Mouse (Mus musculus): ENCODE results near the gene Zfp429.
"Not testable (repeated sequence)": the region's sequence is repeated elsewhere in the genome, so short reads cannot be mapped to it uniquely, and the experiment has no call there.

Zfp429 gene

DNA sequence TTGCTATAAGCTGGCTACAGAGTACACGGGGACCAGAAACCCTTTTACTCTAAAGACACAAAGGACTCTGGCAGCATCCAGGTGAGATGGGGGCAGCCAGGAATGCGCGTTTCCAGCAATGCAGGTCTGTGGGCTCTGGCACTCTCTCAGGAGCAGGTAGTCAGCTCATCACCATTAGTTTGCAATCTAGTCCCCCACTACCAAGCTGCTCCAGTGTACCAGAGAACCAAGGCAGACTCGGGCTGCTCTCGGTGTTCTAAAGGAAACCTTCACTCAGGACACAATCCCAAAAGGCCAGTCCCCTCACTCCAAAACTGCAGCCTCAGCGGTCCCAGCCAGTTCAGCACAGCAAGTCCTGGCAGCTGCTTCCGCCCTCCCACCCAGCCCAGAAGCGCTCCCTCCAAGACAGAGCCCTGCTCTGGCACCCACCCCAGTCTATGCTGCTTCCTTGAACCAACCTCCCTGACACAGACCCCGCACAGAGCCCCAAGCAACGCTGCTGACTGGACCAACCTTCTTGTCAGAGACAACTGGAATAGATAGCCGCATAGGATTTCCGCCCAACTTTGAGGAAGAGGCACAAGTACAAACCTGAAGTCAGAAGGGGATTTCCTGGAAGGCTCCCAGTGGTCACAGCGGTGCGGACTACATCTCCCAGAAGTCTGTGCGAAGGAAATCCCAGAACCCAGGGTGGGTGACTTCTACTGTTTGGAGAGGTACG, at the start of gene Zfp429:
Gene Zfp429 (minus strand): TSS at position 637 of the 721 bp plus-strand sequence.
- in situ Hi-C loops (cut with MseI, MboI), result not testable (repeated sequence)

DNA sequence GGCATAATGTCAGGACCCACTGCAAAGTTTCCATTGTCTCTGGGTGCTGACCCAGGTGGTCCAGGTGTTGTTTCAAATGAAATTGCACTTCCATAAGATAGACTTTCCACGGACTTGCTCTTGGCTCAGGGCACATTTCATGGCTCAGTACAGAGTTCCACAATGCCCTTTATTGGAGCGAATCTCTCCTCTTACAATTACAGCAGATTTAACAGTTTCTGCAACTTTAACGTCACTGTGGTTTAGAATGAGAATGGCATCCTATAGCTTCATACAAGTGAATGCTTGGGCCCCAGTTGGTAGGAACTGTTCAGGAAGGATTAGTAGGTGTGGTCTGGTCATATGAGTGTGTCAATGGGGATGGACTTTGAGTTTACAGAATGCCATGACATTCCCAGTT, 37.5 kb upstream of the Zfp429 start:
- in situ Hi-C loops (cut with MseI, MboI), result not testable (repeated sequence)

DNA sequence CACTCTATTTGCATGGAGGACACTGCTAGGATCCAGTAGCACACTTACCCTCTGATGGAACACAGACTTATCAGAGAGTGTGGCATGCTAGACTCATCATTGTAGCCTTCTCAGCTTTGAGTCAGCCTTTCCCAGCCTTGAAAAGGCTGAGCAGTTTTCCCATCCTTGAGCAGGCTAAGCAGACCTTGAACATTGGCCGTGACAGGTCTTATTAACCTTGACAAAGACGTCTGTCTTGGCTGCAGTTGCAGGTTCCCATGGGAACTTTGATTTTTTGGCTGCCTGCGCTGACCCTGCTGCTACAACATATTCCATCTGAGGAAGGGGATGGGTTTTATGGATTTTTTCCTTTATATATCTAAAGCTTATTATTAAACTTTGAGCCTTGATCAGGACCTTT, 28.5 kb upstream of the Zfp429 start:
- in situ Hi-C loops (cut with MseI, MboI), result no loop called here

DNA sequence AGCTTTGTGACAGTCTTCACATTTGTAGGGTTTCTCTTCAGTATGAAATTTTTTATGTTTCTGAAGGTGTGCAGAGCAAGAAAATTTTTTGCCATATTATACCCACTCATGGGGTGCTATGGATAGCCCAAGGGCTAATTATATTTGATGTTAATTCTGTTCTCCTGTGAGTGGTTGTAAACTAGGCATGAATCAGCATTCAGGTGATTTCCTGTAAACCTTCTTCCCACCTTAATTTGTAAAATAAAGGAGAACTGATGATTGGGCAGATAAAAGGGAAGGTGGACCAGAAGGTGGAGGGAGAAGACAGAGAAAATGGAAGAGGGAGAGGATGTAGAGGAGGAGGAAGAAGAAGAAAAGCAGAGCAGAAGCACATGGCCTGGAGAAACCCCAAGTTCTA, 26.1 kb upstream of the Zfp429 start:
- in situ Hi-C loops (cut with MseI, MboI), result not testable (repeated sequence)

DNA sequence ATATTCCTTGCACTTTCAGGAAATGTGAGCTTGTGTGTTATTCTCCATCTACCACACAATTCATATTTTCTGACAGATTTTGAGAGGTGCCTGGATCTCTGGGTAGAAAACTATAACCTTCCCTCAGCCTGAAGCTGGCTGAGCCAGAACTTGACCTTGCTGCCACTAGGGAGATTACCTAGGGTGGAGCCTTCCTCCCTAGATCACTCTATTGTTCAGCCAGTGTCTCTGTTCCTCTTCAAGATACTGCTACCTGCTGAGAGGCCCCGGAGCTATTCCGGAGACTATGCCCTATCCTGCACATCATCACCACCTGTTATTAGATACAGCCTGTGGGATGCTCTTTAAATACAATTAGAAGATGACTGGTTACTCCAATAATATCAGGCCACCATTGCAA, 22.9 kb upstream of the Zfp429 start:
- in situ Hi-C loops (cut with MseI, MboI), result not testable (repeated sequence)

DNA sequence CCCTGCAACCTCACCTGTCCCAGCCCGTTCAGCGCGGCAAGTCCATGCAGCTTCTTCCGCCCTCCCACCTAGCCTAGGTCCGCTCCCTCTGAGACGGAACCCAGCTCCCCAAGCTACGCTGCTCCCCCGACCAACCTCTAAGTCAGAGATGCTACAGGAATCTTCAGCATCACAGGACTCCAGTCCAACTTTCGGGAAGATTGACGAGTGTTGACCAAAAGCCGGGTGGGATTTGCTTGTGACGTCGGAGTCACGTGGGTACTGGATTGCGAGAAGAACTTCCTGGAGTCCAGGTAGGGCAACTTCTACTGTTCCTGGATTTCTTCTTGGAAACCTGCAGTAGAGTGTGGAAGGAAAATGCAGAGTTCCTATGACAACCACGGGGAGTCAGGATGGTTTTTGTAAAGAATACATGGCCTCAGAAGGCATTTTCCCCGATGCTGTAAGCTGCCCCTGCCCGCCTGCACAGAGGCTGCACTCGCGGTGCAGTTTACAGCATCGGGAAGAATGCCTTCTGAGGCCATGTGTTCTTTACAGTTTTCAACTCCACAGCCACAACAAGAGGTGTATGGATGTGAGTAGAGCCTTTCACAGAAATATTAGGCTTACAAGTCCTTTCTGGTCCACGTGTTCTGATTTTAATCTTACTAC, 21.7 kb upstream of the Zfp429 start, which contains the start of gene Zfp459:
Gene Zfp459 (minus strand): TSS at position 212 of the 651 bp plus-strand sequence.
- in situ Hi-C loops (cut with MseI, MboI), result no loop called here

DNA sequence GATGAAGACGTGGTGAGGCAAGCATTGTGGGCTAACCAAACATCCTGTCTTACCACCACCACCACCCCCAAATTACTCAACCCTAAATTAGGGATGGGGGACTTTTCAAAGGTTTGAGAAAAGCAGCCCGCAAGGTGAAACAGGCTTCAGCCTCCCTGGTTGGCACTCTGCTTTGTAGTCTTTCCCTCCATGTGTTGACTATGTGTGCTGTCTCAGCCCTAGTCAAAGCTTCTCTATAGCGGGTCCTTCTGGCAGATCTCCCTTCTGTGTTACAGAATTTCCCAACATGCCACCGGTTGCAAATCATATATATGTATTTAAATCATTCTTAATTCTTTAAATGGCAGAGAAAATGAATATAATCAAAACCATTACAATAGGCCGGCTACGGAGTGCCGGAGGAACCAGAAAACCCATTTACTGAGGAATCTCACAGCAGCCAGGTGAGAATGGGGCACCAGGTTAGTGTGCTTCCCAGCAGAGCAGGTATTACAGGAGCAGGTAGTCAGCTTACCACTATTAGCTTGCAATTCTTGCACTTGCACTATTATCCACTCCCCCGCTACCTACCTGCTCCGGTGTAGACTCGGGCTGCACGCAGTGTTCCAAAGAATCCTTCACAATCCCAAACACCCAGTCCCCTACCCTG, 21.1 kb upstream of the Zfp429 start:
- in situ Hi-C loops (cut with MseI, MboI), result no loop called here

DNA sequence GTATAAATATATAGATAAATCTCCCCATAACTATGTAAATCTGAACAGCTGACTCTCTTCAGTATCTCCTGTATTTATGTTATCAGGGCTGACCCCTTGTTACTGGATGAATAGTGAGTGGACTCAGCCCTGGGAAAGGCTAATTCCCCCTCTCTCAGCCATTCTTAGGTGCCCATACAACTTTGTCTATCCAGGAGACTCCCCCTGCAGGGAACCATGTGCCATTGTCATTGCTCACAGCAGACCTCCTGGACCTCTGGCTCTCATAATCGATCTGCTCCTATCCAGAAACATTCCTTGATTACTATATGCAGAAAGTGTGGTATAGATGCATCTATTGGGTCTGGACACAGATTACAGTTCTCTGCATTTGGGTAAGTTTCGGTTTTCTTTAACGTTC, 17.2 kb upstream of the Zfp429 start:
- in situ Hi-C loops (cut with MseI, MboI), result no loop called here

DNA sequence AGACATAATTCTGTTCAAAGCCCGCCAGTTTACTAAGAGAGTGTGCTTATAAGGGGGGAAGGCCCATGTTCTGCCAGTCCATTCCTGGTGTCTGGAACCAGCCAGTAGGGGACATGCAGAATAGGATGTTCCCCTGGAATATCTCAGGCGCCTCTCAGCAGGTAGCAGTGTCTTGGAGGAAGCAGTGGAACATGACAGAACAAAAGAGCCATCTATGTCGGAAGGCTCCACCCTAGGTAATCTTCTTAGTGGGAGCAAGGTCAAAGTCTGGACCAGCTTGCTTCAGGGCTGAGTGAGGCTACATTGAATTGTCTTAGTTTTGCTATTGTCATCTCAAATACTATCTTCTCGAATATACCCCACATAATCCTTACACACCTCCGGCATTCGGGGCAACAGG, 16.1 kb upstream of the Zfp429 start:
- in situ Hi-C loops (cut with MseI, MboI), result no loop called here

DNA sequence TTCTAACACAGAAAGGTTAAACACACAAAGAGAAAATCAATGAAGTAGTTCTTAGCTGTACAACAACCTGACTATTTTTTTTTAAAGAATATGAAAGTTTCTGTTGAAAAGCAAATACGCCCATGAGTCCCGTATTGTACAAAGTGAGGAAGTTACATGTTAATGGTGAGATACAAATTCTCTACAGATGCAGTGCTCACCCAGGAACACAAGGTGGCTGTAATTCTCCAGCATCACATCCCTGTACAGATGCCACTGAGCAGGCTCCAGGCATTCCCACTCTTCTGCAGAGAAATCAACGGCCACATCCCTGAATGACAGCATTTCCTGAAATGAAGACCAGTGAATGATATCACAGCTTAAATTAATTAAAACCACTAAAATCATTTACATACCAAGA, 14.0 kb upstream of the Zfp429 start:
- in situ Hi-C loops (cut with MseI, MboI), result not testable (repeated sequence)

DNA sequence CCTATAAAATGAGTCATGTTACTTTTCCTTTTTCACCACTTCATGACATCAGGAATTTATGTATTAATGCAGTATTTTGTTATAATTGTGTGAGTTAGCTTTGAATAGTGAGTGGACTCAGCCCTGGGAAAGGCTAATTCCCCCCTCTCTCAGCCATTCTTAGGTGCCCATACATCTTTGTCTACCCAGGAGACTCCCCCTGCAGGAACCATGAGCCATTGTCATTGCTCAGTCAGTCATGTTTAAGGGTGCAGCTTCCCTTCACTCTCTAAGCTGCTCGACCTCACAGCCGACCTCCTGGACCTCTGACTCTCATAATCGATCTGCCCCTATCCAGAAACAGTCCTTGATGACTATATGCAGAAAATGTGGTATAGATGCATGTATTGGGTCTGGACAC, 23.4 kb downstream of the Zfp429 start:
- in situ Hi-C loops (cut with MseI, MboI), result not testable (repeated sequence)

DNA sequence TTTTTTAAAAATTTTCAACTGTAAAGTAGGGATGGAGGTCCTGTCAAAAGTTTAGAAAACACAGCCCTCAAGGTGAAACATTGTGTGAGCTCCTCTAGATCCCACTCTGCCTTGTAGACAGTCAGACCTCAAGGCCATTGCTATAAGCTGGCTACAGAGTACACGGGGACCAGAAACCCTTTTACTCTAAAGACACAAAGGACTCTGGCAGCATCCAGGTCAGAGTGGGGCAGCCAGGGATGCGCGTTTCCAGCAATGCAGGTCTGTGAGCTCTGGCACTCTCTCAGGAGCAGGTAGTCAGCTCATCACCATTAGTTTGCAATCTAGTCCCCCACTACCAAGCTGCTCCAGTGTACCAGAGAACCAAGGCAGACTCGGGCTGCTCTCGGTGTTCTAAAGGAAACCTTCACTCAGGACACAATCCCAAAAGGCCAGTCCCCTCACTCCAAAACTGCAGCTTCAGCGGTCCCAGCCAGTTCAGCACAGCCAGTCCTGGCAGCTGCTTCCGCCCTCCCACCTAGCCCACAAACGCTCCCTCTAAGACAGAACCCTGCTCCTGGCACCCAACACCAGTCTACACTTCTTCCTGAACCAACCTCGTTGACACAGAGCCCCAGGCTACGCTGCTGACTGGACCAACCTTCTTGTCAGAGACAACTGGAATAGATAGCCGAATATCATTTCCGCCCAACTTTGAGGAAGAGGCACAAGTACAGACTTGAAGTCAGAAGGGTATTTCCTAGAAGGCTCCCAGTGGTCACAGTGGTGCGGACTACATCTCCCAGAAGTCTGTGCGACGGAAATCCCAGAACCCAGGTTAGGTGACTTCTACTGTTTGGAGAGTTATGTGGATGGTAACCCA, 24.3 kb downstream of the Zfp429 start, which contains the start of the genes Gm28041 and Zfp456:
Gene Gm28041 (minus strand): TSS at position 684 of the 862 bp plus-strand sequence.
Gene Zfp456 (minus strand): TSS at position 761 of the 862 bp plus-strand sequence.
- in situ Hi-C loops (cut with MseI, MboI), result not testable (repeated sequence)

DNA sequence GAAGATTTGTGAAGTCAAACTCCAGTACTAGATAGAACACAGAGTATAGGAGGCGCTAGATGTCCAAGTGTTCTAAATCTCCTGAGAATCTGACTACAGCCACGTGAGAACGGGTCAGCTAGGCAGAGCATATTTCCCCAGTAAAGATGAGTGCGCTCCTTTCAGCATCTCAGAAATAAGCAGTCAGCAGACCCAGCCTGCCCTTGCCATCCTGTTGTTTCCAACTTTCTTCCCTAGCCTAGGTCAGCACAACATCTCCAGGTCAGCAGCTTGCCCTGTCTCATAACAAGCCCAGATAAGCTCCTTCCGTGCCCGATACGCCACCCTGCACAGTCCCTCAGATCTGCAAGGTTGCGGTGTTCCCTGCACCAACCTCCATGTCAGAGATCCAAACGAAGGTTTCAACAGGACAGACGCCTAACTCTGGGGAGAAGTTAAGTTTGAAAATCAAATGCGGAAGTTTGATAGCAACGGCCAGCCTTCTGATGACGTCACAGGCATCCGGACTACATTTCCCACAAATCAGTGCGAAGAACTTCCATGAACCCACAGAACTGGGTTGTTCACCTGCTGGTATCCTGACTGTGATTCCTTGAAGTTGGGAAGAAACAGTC, 39.4 kb downstream of the Zfp429 start, which contains the start of the genes Gm28044 and Zfp953:
Gene Gm28044 (minus strand): TSS at position 406 of the 614 bp plus-strand sequence.
Gene Zfp953 (minus strand): TSS at position 475 of the 614 bp plus-strand sequence.
- in situ Hi-C loops (cut with MseI, MboI), result no loop called here

DNA sequence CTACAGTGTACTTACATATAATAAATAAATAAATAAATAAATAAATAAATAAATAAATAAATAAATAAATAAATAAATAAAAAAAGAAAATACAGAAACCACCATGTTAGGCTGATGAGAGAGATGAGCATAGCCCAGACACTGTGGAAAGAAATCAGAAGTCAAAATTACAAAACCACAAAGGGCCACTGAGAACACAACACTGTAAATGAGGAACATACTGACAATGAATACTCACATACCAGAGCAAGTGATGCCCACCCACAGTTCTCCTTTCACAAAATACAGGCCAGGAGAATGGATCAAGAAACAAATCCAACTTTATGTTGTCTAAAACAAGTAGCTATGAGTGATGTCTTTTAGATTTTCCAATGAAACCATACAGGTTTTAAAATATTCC, 47.8 kb downstream of the Zfp429 start:
- in situ Hi-C loops (cut with MseI, MboI), result no loop called here

DNA sequence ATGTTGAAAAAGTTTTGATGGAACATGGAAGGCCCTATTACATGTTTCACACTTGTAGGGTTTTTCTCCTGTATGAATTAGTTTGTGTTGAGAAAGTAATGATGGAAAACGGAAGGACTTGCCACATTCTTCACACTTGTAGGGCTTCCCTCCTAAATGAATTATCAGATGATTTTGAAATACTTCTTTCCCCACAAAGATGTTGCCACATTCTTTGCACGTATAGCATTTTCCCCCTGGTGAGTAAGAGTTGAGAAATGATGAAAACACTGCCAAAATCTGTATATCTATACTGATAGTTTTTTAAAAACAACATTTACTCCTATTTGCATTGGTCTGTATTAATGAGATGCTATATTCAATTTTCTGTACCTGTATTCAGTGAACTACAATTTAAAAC, 56.2 kb downstream of the Zfp429 start:
- in situ Hi-C loops (cut with MseI, MboI), result no loop called here
